Mouse (Mus musculus): ENCODE measurements around the gene Rcn3. TPM values are rescaled to one million over a fixed set of nuclear protein-coding genes. Genes with fewer than 3 reads are reported as not detected.

The Rcn3 gene
- polyA plus RNA-seq, 1 experiment, result 172 TPM

GRCm38 (mm10) chr7:45125144-45125600, 33.2 kb upstream of the Rcn3 start:
- WGBS, result 44% methylated on average over 7 of the region's 7 CpGs
- Histone ChIP-seq H3K4me3 (replicated peaks; ENCODE audit: extremely low read depth, low read depth, low read length) (no peak overlapping the region), H3K4me1 (ENCODE audit: control insufficient read depth, insufficient read depth, low read length) (peaks cover 17% of the 10 kb centered on the region)
- no peak for DNase-seq
- no peak for TF ChIP-seq POLR2A (IDR thresholded peaks at IDR 0.05; ENCODE audit: borderline replicate concordance, extremely low read depth, low read depth, low read length)
- TF ChIP-seq CTCF (IDR thresholded peaks at IDR 0.05; ENCODE audit: insufficient read depth, low read length), result no peak

- H3K4me3 ChIP-seq (replicated peaks; ENCODE audit: extremely low read depth, low read depth, low read length), result peak within 1 kb of the TSS; percentile 98
- DNase-seq, result peak; percentile 98
- H3K4me1 ChIP-seq (ENCODE audit: control insufficient read depth, insufficient read depth, low read length), result peaks cover 13% of the 10 kb centered on the region; the same call in 1 of the 2 replicates
- WGBS, result 1% methylated on average over 59 of the region's 59 CpGs
- TF ChIP-seq CTCF (IDR thresholded peaks at IDR 0.05; ENCODE audit: insufficient read depth, low read length), result no peak
- peak; percentile 82 for TF ChIP-seq POLR2A (IDR thresholded peaks at IDR 0.05; ENCODE audit: borderline replicate concordance, extremely low read depth, low read depth, low read length)
These were observed 32.5 kb upstream of the Rcn3 start, which contains the start of gene Rps11 for GRCm38 (mm10) chr7:45124224-45125143. Rps11 (minus strand) TSS chr7:45124439.

- WGBS, result 11% methylated on average over 12 of the region's 12 CpGs
- peak overlapping the region; percentile 98 for H3K4me3 ChIP-seq (replicated peaks; ENCODE audit: extremely low read depth, low read depth, low read length)
- no peak for TF ChIP-seq CTCF (IDR thresholded peaks at IDR 0.05; ENCODE audit: insufficient read depth, low read length)
- no peak for TF ChIP-seq POLR2A (IDR thresholded peaks at IDR 0.05; ENCODE audit: borderline replicate concordance, extremely low read depth, low read depth, low read length)
- no peak for DNase-seq
- peaks cover 13% of the 10 kb centered on the region; the same call in 1 of the 2 replicates for H3K4me1 ChIP-seq (ENCODE audit: control insufficient read depth, insufficient read depth, low read length)
These were observed 31.2 kb upstream of the Rcn3 start for GRCm38 (mm10) chr7:45123186-45123570.

GRCm38 (mm10) chr7:45122561-45123185, 30.7 kb upstream of the Rcn3 start:
- TF ChIP-seq POLR2A (IDR thresholded peaks at IDR 0.05; ENCODE audit: borderline replicate concordance, extremely low read depth, low read depth, low read length) (no peak), CTCF (IDR thresholded peaks at IDR 0.05; ENCODE audit: insufficient read depth, low read length) (no peak)
- DNase-seq, result no peak
- no peak overlapping the region for H3K4me3 ChIP-seq (replicated peaks; ENCODE audit: extremely low read depth, low read depth, low read length)
- 68% methylated on average over 15 of the region's 15 CpGs for WGBS
- peaks cover 13% of the 10 kb centered on the region; the same call in 1 of the 2 replicates for H3K4me1 ChIP-seq (ENCODE audit: control insufficient read depth, insufficient read depth, low read length)

GRCm38 (mm10) chr7:45121966-45122365, 29.9 kb upstream of the Rcn3 start:
- no peak for TF ChIP-seq CTCF (IDR thresholded peaks at IDR 0.05; ENCODE audit: insufficient read depth, low read length)
- no peak for TF ChIP-seq POLR2A (IDR thresholded peaks at IDR 0.05; ENCODE audit: borderline replicate concordance, extremely low read depth, low read depth, low read length)
- no peak for DNase-seq
- peaks cover 9% of the 10 kb centered on the region; the same call in 1 of the 2 replicates for H3K4me1 ChIP-seq (ENCODE audit: control insufficient read depth, insufficient read depth, low read length)
- H3K4me3 ChIP-seq (replicated peaks; ENCODE audit: extremely low read depth, low read depth, low read length), result peak overlapping the region; percentile 42

GRCm38 (mm10) chr7:45121404-45121803, 29.4 kb upstream of the Rcn3 start:
- DNase-seq, result no peak
- H3K4me3 ChIP-seq (replicated peaks; ENCODE audit: extremely low read depth, low read depth, low read length), result peak overlapping the region; percentile 42
- WGBS, result 21% methylated on average over 8 of the region's 8 CpGs
- TF ChIP-seq POLR2A (IDR thresholded peaks at IDR 0.05; ENCODE audit: borderline replicate concordance, extremely low read depth, low read depth, low read length), result peak; percentile 70; the same call in 1 of the 2 replicates
- TF ChIP-seq CTCF (IDR thresholded peaks at IDR 0.05; ENCODE audit: insufficient read depth, low read length), result no peak
- H3K4me1 ChIP-seq (ENCODE audit: control insufficient read depth, insufficient read depth, low read length), result peaks cover 8% of the 10 kb centered on the region; the same call in 1 of the 2 replicates

GRCm38 (mm10) chr7:45119780-45120709, 28.0 kb upstream of the Rcn3 start:
- TF ChIP-seq CTCF (IDR thresholded peaks at IDR 0.05; ENCODE audit: insufficient read depth, low read length) (no peak), POLR2A (IDR thresholded peaks at IDR 0.05; ENCODE audit: borderline replicate concordance, extremely low read depth, low read depth, low read length) (no peak)
- Histone ChIP-seq H3K4me3 (replicated peaks; ENCODE audit: extremely low read depth, low read depth, low read length) (no peak overlapping the region), H3K4me1 (ENCODE audit: control insufficient read depth, insufficient read depth, low read length) (peaks cover 8% of the 10 kb centered on the region; the same call in 1 of the 2 replicates)
- DNase-seq, result no peak
- WGBS, result 75% methylated on average over 5 of the region's 5 CpGs

GRCm38 (mm10) chr7:45118336-45118735, 26.3 kb upstream of the Rcn3 start:
- 77% methylated on average over 6 of the region's 6 CpGs for WGBS
- no peak for DNase-seq
- TF ChIP-seq CTCF (IDR thresholded peaks at IDR 0.05; ENCODE audit: insufficient read depth, low read length), result no peak
- no peak for TF ChIP-seq POLR2A (IDR thresholded peaks at IDR 0.05; ENCODE audit: borderline replicate concordance, extremely low read depth, low read depth, low read length)

More at GRCm38 (mm10) chr7:45118336-45118735, 26.3 kb upstream of the Rcn3 start:
- Histone ChIP-seq H3K4me1 (ENCODE audit: control insufficient read depth, insufficient read depth, low read length) (peaks cover 6% of the 10 kb centered on the region; the same call in 1 of the 2 replicates), H3K4me3 (replicated peaks; ENCODE audit: extremely low read depth, low read depth, low read length) (no peak overlapping the region)

All from lung, adult 2 months (tissue).